Mouse (Mus musculus): Measurements from ENCODE around the gene Igfbp2. TPM values are rescaled to one million over a fixed set of nuclear protein-coding genes. Genes with fewer than 3 reads are reported as not detected.

The Igfbp2 gene
- 78.4 TPM for polyA plus RNA-seq (2015; fragmentation: Illumina TruSeq; extraction: RNeasy Lipid Tissue Mini Kit (QIAGEN cat#74804); ENCODE audit: low read depth, low replicate concordance)

GRCm38 (mm10) chr1:72823751-72824706, at the start of gene Igfbp2:
Gene Igfbp2, plus strand, starts transcription at chr1:72824503.

GRCm38 (mm10) chr1:72874287-72875211, 50.2 kb downstream of the Igfbp2 start, which contains the start of gene Igfbp5:
Gene Igfbp5, minus strand, starts transcription at chr1:72874884.

Other genes with a start within 250 kb of the Igfbp2 start
- 38.9 TPM for gene Smarcal1, start 241.3 kb upstream of the Igfbp2 start, polyA plus RNA-seq (2015; fragmentation: Illumina TruSeq; extraction: RNeasy Lipid Tissue Mini Kit (QIAGEN cat#74804); ENCODE audit: low read depth, low replicate concordance)
- not detected for gene Ankar, start 123.9 kb upstream of the Igfbp2 start, polyA plus RNA-seq (2015; fragmentation: Illumina TruSeq; extraction: RNeasy Lipid Tissue Mini Kit (QIAGEN cat#74804); ENCODE audit: low read depth, low replicate concordance)
- gene Rpl37a, start 113.2 kb upstream of the Igfbp2 start, polyA plus RNA-seq (2015; fragmentation: Illumina TruSeq; extraction: RNeasy Lipid Tissue Mini Kit (QIAGEN cat#74804); ENCODE audit: low read depth, low replicate concordance) = 883 TPM
- 61.4 TPM for gene Igfbp5, start 50.4 kb downstream of the Igfbp2 start, polyA plus RNA-seq (2015; fragmentation: Illumina TruSeq; extraction: RNeasy Lipid Tissue Mini Kit (QIAGEN cat#74804); ENCODE audit: low read depth, low replicate concordance)
- gene Tnp1, start 191.4 kb downstream of the Igfbp2 start, polyA plus RNA-seq (2015; fragmentation: Illumina TruSeq; extraction: RNeasy Lipid Tissue Mini Kit (QIAGEN cat#74804); ENCODE audit: low read depth, low replicate concordance) = 1.6 TPM